Mouse (Mus musculus): ENCODE measurements around the gene Ptpn5.

GRCm38 (mm10) chr7:47158451-47158850 is 25.0 kb upstream of the Ptpn5 start:
- TF ChIP-seq CTCF (IDR thresholded peaks at IDR 0.05) = no peak
- no peak for TF ChIP-seq POLR2A (IDR thresholded peaks at IDR 0.05; ENCODE audit: insufficient read depth, low read depth, low read length)
- no peak for TF ChIP-seq EP300 (IDR thresholded peaks at IDR 0.05; ENCODE audit: insufficient read depth, low read depth, low read length)
